Mouse (Mus musculus) v-Abl transformed pro-B cells (cell line): ENCODE measurements around the gene Tbc1d7.

ENCODE experiments used
- in situ Hi-C, 2 experiments: fragments of 400-800 bp; cut with MboI; formaldehyde crosslinking; loops; one replicate each; pipeline ENCODE4 v1.15.1; 2025; ENCODE audit not compliant: unreplicated experiment in 2 of 2

Tbc1d7 gene

GRCm38 (mm10) chr13:43171020-43171710 is at the start of gene Tbc1d7:
Tbc1d7 (minus strand) TSS chr13:43171501.
- in situ Hi-C loops, result loop anchor here (10.0 to 25.0 kb wide), 5 partner anchors 234 to 1816 kb away; no protein-coding TSS in a partner anchor

- in situ Hi-C loops, result no loop called here
Measured at GRCm38 (mm10) chr13:43220635-43221034, 49.3 kb upstream of the Tbc1d7 start.

- in situ Hi-C loops, result no loop called here
Measured at GRCm38 (mm10) chr13:43218764-43219163, 47.5 kb upstream of the Tbc1d7 start.

GRCm38 (mm10) chr13:43218284-43218683 is 47.0 kb upstream of the Tbc1d7 start:
- in situ Hi-C loops, result no loop called here

GRCm38 (mm10) chr13:43217686-43218085 is 46.4 kb upstream of the Tbc1d7 start:
- in situ Hi-C loops, result no loop called here

GRCm38 (mm10) chr13:43217059-43217458 is 45.8 kb upstream of the Tbc1d7 start:
- in situ Hi-C loops, result no loop called here

- in situ Hi-C loops, result no loop called here
Measured at GRCm38 (mm10) chr13:43215994-43216706, 44.8 kb upstream of the Tbc1d7 start.

- in situ Hi-C loops, result no loop called here
Measured at GRCm38 (mm10) chr13:43215144-43215993, 44.1 kb upstream of the Tbc1d7 start.

- in situ Hi-C loops, result no loop called here
Measured at GRCm38 (mm10) chr13:43212338-43212737, 41.0 kb upstream of the Tbc1d7 start.

- in situ Hi-C loops, result no loop called here
Measured at GRCm38 (mm10) chr13:43210956-43211355, 39.7 kb upstream of the Tbc1d7 start.

GRCm38 (mm10) chr13:43209560-43209959 is 38.3 kb upstream of the Tbc1d7 start:
- in situ Hi-C loops, result loop anchor here (5.0 to 10.0 kb wide), 2 partner anchors 43 to 45 kb away; no protein-coding TSS in a partner anchor

GRCm38 (mm10) chr13:43208914-43209439 is 37.7 kb upstream of the Tbc1d7 start:
- in situ Hi-C loops, result loop anchor here (5.0 to 10.0 kb wide), 2 partner anchors 43 to 46 kb away; no protein-coding TSS in a partner anchor

- in situ Hi-C loops, result loop anchor here (5.0 to 10.0 kb wide), 2 partner anchors 46 to 49 kb away; no protein-coding TSS in a partner anchor
Measured at GRCm38 (mm10) chr13:43206118-43206683, 34.9 kb upstream of the Tbc1d7 start.

GRCm38 (mm10) chr13:43203641-43204040 is 32.3 kb upstream of the Tbc1d7 start:
- in situ Hi-C loops, result loop anchor here in 1 of 2 experiments (5.0 to 10.0 kb wide), 2 partner anchors 51 to 119 kb away; no protein-coding TSS in a partner anchor

- in situ Hi-C loops, result loop anchor here in 1 of 2 experiments (5.0 to 10.0 kb wide), 2 partner anchors 52 to 119 kb away; no protein-coding TSS in a partner anchor
Measured at GRCm38 (mm10) chr13:43203234-43203633, 31.9 kb upstream of the Tbc1d7 start.

- in situ Hi-C loops, result loop anchor here in 1 of 2 experiments (5.0 to 10.0 kb wide), 2 partner anchors 52 to 120 kb away; no protein-coding TSS in a partner anchor
Measured at GRCm38 (mm10) chr13:43202351-43202750, 31.1 kb upstream of the Tbc1d7 start.

GRCm38 (mm10) chr13:43201033-43201432 is 29.7 kb upstream of the Tbc1d7 start:
- in situ Hi-C loops, result loop anchor here in 1 of 2 experiments (5.0 to 10.0 kb wide), 2 partner anchors 54 to 121 kb away; no protein-coding TSS in a partner anchor

- in situ Hi-C loops, result loop anchor here in 1 of 2 experiments (5.0 to 10.0 kb wide), 2 partner anchors 54 to 122 kb away; no protein-coding TSS in a partner anchor
Measured at GRCm38 (mm10) chr13:43200473-43200872, 29.2 kb upstream of the Tbc1d7 start.

GRCm38 (mm10) chr13:43199749-43200148 is 28.4 kb upstream of the Tbc1d7 start:
- in situ Hi-C loops, result loop anchor here (5.0 to 25.0 kb wide), 3 partner anchors 55 to 1788 kb away; no protein-coding TSS in a partner anchor
